Mouse (Mus musculus): Measurements from ENCODE around the gene Snca. TPM values are rescaled to one million over a fixed set of nuclear protein-coding genes. Genes with fewer than 3 reads are reported as not detected.
A peak's percentile ranks its signal among the peaks of the same experiment; 100 is the strongest.

The Snca gene
- polyA plus RNA-seq (2016; fragmentation: Nextera tagmentation; extraction: Ambion mirVana): 24.6 and 25.1 TPM in 2 replicates

DNA sequence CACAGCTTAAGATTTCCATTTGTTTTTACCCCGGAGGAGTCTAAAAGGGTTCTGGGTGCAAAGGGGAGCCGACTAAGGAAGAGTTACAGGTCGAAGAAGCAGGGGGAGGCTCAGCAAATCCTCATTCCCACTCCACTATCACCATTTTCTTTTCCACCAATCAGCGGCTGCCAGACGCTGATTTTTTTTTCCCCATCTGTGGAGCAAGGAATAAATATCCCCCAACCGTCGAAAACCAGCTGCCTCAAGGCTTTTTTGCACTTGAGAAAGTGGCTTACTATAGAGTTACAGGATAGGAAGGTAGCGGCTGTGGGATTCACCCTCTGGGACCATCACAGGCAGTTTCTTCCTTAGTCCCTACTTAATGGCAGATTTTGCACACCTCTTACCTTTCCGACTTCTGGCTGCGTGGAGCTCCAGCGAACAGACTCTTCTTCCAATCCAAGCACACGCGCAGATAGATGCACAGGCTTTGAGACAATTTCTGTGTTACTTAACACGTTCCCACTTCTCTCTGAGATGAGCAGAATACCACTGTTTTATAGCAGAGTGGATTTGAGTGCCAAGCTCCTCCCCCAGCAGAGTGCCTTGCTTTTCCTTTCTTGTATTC is at the start of gene Snca:
TSS of gene Snca (minus strand) at position 574 of the 610 bp plus-strand sequence.
- WGBS: 3% methylated on average over 14 of the region's 14 CpGs
- DNase-seq (ENCODE audit: low spot score): no peak
- Histone ChIP-seq H3K27ac (peak within 1 kb of the TSS; percentile 89), H3K4me3 (peak within 1 kb of the TSS; percentile 63), H3K27me3 (ENCODE audit: insufficient read depth, poor library complexity, severe bottlenecking) (peaks cover 10% of the 10 kb centered on the region; the same call in 1 of the 2 replicates), H3K4me1 (replicated peaks) (peaks cover 18% of the 10 kb centered on the region), H3K9me3 (no peaks in the 10 kb centered on the region), H3K36me3 (no peaks in the 10 kb centered on the region)

GRCm38 (mm10) chr6:60870126-60870525 is 40.5 kb upstream of the Snca start:
- WGBS: 69% methylated on average over 1 of the region's 1 CpGs

GRCm38 (mm10) chr6:60856599-60856998 is 26.9 kb upstream of the Snca start:
- no peak for DNase-seq (ENCODE audit: low spot score)
- no peaks in the 10 kb centered on the region for H3K36me3 ChIP-seq
- WGBS: 76% methylated on average over 2 of the region's 2 CpGs

More at GRCm38 (mm10) chr6:60870126-60870525, 40.5 kb upstream of the Snca start:
- Histone ChIP-seq H3K36me3 (no peaks in the 10 kb centered on the region), H3K27ac (no peak overlapping the region), H3K4me3 (no peak overlapping the region), H3K9me3 (no peaks in the 10 kb centered on the region), H3K4me1 (replicated peaks) (no peaks in the 10 kb centered on the region), H3K27me3 (ENCODE audit: insufficient read depth, poor library complexity, severe bottlenecking) (no peaks in the 10 kb centered on the region)
- DNase-seq (ENCODE audit: low spot score): no peak

DNA sequence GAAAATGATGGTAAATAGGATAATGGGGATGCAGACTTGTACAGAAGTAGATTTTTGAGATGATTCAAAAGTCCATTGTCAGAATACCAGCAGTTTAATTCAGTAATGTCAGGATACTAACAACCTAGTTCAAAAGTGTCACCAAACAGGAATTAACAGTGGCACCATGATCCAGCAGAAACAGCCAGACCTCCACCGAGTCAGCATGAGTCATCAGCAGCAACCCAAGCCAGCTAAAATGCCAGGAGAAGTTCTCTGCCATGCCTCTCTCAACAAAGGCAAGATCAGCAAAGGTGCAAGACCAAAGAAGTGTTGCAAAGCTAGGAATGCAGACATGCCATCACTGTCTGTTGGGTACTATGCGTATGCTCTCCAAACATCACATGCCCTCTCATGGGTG is 22.0 kb upstream of the Snca start:
- no peak for DNase-seq (ENCODE audit: low spot score)
- WGBS: 90% methylated on average over 2 of the region's 2 CpGs
- Histone ChIP-seq H3K9me3 (no peaks in the 10 kb centered on the region), H3K27ac (no peak overlapping the region), H3K27me3 (ENCODE audit: insufficient read depth, poor library complexity, severe bottlenecking) (no peaks in the 10 kb centered on the region), H3K4me1 (replicated peaks) (no peaks in the 10 kb centered on the region), H3K36me3 (no peaks in the 10 kb centered on the region), H3K4me3 (no peak overlapping the region)

More at GRCm38 (mm10) chr6:60856599-60856998, 26.9 kb upstream of the Snca start:
- no peaks in the 10 kb centered on the region for H3K9me3 ChIP-seq
- H3K4me1 ChIP-seq (replicated peaks): no peaks in the 10 kb centered on the region
- H3K27ac ChIP-seq: no peak overlapping the region
- H3K4me3 ChIP-seq: no peak overlapping the region
- H3K27me3 ChIP-seq (ENCODE audit: insufficient read depth, poor library complexity, severe bottlenecking): no peaks in the 10 kb centered on the region

DNA sequence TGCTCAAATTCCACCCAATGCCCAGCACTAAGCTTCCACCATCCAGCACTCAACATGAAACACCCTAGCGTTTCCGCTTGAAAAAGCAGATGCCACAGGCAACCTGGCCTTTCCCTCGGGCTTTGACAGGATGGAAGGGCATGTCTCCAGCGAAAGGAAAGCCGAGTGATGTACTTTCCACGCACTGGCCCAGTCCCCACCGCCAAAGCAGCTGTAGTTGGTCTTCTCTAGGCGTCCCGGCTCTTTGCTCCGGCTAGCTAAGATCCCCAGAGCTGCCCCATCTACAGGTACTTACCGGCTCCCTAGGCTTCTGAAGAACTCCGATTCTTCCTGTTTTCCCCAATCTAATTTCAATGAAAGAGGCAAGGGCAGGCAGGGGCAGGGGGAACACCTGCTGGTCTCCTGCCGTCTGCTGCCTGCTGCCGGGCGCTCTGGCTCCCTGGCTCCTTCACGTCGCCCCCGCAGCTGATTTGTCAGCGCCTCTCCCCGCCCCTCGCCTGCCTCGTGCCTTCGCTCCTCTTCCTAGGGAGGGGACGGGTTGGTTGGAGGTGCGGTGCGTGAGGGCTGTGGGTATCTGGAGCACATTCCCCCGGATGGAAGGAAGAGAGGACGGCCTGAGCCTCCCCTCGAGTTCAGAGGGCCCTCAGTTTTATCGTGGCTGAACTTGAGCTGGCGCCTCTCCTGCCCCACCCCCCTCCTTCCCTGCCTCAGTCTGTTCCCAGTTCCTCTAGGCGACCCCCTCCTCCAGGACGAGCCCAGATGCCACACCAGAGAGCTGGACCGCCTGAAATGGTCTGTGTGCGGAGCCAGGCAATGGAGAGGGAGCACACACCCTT is 1.0 kb downstream of the Snca start:
- H3K27ac ChIP-seq: peak overlapping the region; percentile 89
- no peaks in the 10 kb centered on the region for H3K36me3 ChIP-seq
- H3K9me3 ChIP-seq: no peaks in the 10 kb centered on the region
- H3K27me3 ChIP-seq (ENCODE audit: insufficient read depth, poor library complexity, severe bottlenecking): peaks cover 10% of the 10 kb centered on the region; the same call in 1 of the 2 replicates
- peak overlapping the region; percentile 63 for H3K4me3 ChIP-seq
- peak; percentile 74 for DNase-seq (ENCODE audit: low spot score)
- peaks cover 18% of the 10 kb centered on the region for H3K4me1 ChIP-seq (replicated peaks)
- 1% methylated on average over 35 of the region's 35 CpGs for WGBS

- peak overlapping the region; percentile 63 for H3K4me3 ChIP-seq
- no peaks in the 10 kb centered on the region for H3K36me3 ChIP-seq
- H3K27ac ChIP-seq: peak overlapping the region; percentile 89; the same call in 1 of the 2 replicates
- H3K4me1 ChIP-seq (replicated peaks): peaks cover 18% of the 10 kb centered on the region
- WGBS: 56% methylated on average over 1 of the region's 1 CpGs
- DNase-seq (ENCODE audit: low spot score): peak; percentile 4
- no peaks in the 10 kb centered on the region for H3K9me3 ChIP-seq
- H3K27me3 ChIP-seq (ENCODE audit: insufficient read depth, poor library complexity, severe bottlenecking): peaks cover 10% of the 10 kb centered on the region; the same call in 1 of the 2 replicates
These were observed 1.6 kb downstream of the Snca start for GRCm38 (mm10) chr6:60828047-60828428.

DNA sequence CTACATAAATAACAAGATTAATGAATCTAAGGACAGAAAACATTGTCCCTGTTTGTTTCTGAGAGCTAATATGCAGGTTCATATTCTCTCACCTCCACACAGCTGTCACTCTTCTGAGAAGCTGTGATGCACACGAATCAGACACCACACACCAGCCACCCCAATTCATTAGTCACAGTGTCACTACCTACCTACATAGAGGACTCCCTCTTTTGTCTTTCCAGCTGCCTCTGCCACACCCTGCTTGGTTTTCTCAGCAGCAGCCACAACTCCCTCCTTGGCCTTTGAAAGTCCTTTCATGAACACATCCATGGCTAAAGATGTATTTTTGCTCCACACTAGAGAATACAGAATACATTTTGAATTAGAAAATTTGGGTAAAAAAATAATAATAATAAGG is 2.4 kb downstream of the Snca start:
- H3K9me3 ChIP-seq: no peaks in the 10 kb centered on the region
- H3K27ac ChIP-seq: no peak overlapping the region
- H3K4me1 ChIP-seq (replicated peaks): peaks cover 18% of the 10 kb centered on the region
- peaks cover 10% of the 10 kb centered on the region; the same call in 1 of the 2 replicates for H3K27me3 ChIP-seq (ENCODE audit: insufficient read depth, poor library complexity, severe bottlenecking)
- no peak for DNase-seq (ENCODE audit: low spot score)
- H3K4me3 ChIP-seq: peak overlapping the region; percentile 20; the same call in 1 of the 2 replicates
- 30% methylated on average over 1 of the region's 1 CpGs for WGBS
- no peaks in the 10 kb centered on the region for H3K36me3 ChIP-seq

GRCm38 (mm10) chr6:60819272-60819671 is 10.4 kb downstream of the Snca start:
- 87% methylated on average over 1 of the region's 1 CpGs for WGBS
- H3K36me3 ChIP-seq: no peaks in the 10 kb centered on the region

DNA sequence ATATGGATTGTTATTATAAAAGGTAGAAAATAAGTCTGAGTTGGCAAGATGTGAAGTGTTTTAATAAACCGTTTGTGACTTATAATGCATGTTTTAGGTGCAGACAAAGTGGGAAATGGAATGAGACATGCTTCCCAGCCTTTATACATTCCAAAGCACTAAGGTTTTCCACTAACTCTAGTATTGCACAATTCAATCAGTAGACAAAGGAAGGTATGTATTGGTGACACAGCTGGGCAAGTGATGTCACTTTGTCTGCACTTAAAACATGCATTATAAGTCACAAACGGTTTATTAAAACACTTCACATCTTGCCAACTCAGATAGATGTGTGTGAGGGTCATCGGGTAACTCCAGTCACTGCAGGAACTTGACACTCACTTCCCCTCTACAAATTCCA is 16.1 kb downstream of the Snca start:
- no peaks in the 10 kb centered on the region for H3K27me3 ChIP-seq (ENCODE audit: insufficient read depth, poor library complexity, severe bottlenecking)
- no peak overlapping the region for H3K27ac ChIP-seq
- H3K4me1 ChIP-seq (replicated peaks): no peaks in the 10 kb centered on the region
- H3K4me3 ChIP-seq: no peak overlapping the region
- DNase-seq (ENCODE audit: low spot score): no peak
- H3K9me3 ChIP-seq: no peaks in the 10 kb centered on the region
- 82% methylated on average over 3 of the region's 3 CpGs for whole genome bisulfite sequencing
- no peaks in the 10 kb centered on the region for H3K36me3 ChIP-seq

More at GRCm38 (mm10) chr6:60819272-60819671, 10.4 kb downstream of the Snca start:
- H3K27me3 ChIP-seq (ENCODE audit: insufficient read depth, poor library complexity, severe bottlenecking): no peaks in the 10 kb centered on the region
- no peaks in the 10 kb centered on the region for H3K9me3 ChIP-seq
- no peak overlapping the region for H3K27ac ChIP-seq
- no peak overlapping the region for H3K4me3 ChIP-seq
- no peaks in the 10 kb centered on the region for H3K4me1 ChIP-seq (replicated peaks)
- DNase-seq (ENCODE audit: low spot score): no peak

DNA sequence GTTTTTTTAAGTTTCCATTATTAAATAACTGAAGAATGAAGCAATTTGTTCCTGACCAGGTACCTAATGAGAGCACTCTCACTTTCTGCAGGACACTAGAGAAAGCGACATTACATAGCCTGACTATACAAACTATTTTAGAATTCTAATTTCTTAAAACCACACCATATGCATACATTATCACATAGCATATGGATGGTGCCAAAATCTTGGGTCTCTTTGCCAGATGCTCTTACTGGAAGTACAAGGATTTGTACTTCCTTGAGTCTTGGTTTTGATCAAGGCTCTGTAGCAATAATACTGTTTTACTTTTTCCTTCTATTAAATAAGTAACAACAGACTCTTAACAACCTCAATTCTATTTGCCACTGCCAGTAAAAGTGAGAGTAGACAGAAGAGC is 31.4 kb downstream of the Snca start:
- H3K9me3 ChIP-seq: no peaks in the 10 kb centered on the region
- H3K27me3 ChIP-seq (ENCODE audit: insufficient read depth, poor library complexity, severe bottlenecking): no peaks in the 10 kb centered on the region
- no peak overlapping the region for H3K4me3 ChIP-seq
- no peaks in the 10 kb centered on the region for H3K36me3 ChIP-seq
- H3K4me1 ChIP-seq (replicated peaks): no peaks in the 10 kb centered on the region
- no peak overlapping the region for H3K27ac ChIP-seq
- DNase-seq (ENCODE audit: low spot score): no peak
- 94% methylated on average over 1 of the region's 1 CpGs for WGBS

- no peaks in the 10 kb centered on the region for H3K9me3 ChIP-seq
- no peak overlapping the region for H3K4me3 ChIP-seq
- H3K27me3 ChIP-seq (ENCODE audit: insufficient read depth, poor library complexity, severe bottlenecking): no peaks in the 10 kb centered on the region
- no peak overlapping the region for H3K27ac ChIP-seq
- no peak for DNase-seq (ENCODE audit: low spot score)
- 92% methylated on average over 3 of the region's 3 CpGs for WGBS
- H3K4me1 ChIP-seq (replicated peaks): no peaks in the 10 kb centered on the region
- no peaks in the 10 kb centered on the region for H3K36me3 ChIP-seq
These were observed 35.8 kb downstream of the Snca start for GRCm38 (mm10) chr6:60793659-60794365.

- Histone ChIP-seq H3K9me3 (no peaks in the 10 kb centered on the region), H3K36me3 (no peaks in the 10 kb centered on the region), H3K4me3 (no peak overlapping the region), H3K27ac (no peak overlapping the region), H3K27me3 (ENCODE audit: insufficient read depth, poor library complexity, severe bottlenecking) (no peaks in the 10 kb centered on the region), H3K4me1 (replicated peaks) (no peaks in the 10 kb centered on the region)
- DNase-seq (ENCODE audit: low spot score): no peak
- WGBS: 89% methylated on average over 1 of the region's 1 CpGs
These were observed 42.7 kb downstream of the Snca start for GRCm38 (mm10) chr6:60786955-60787354.

Measured in hindbrain, embryonic 10.5 days (tissue).